Mouse (Mus musculus) hindbrain, embryonic 14.5 days (tissue): Measurements from ENCODE around the gene Hacd4. TPM values are rescaled to one million over a fixed set of nuclear protein-coding genes. Genes with fewer than 3 reads are reported as not detected.

Source experiments
- ATAC-seq: fragments of 200-750 bp; cut with Nextera tagmentation; 2 replicates; pipeline ENCODE4 v1.8.0; 2017; ENCODE audit warnings: moderate number of reproducible peaks, mild to moderate bottlenecking, moderate TSS enrichment, moderate library complexity; ENCODE audit not compliant: low FRiP score
- DNase-seq: peaks from one replicate; pipeline ENCODE4 v3.0.0-alpha.2; 2015; ENCODE audit warnings: low spot score
- H3K27ac ChIP-seq: fragments of 300-500 bp; sonication (generic); 2 replicates; pipeline ENCODE4 v1.5.1; 2014; ENCODE audit warnings: mild to moderate bottlenecking, moderate library complexity
- H3K27me3 ChIP-seq: fragments of 300-500 bp; sonication (generic); 2 replicates; pipeline ENCODE4 v1.6.1; 2014; ENCODE audit warnings: mild to moderate bottlenecking, low read length, mixed read lengths; ENCODE audit not compliant: control insufficient read depth, insufficient read depth
- H3K36me3 ChIP-seq: fragments of 300-500 bp; sonication (generic); replicated peaks from 2 replicates; pipeline ENCODE4 v1.6.1; 2014; ENCODE audit not compliant: control insufficient read depth, insufficient read depth
- H3K4me1 ChIP-seq: fragments of 300-500 bp; sonication (generic); replicated peaks from 2 replicates; pipeline ENCODE4 v1.6.1; 2014; ENCODE audit warnings: antibody characterized with exemption, low read length, mixed read lengths; ENCODE audit not compliant: control insufficient read depth, insufficient read depth
- H3K4me2 ChIP-seq: fragments of 300-500 bp; sonication (generic); replicated peaks from 2 replicates; pipeline ENCODE4 v1.6.1; 2014; ENCODE audit warnings: mild to moderate bottlenecking, moderate library complexity
- H3K4me3 ChIP-seq: fragments of 300-500 bp; sonication (generic); replicated peaks from 2 replicates; pipeline ENCODE4 v1.5.1; 2014; ENCODE audit warnings: mild to moderate bottlenecking, low read length
- H3K9ac ChIP-seq: fragments of 300-500 bp; sonication (generic); 2 replicates; pipeline ENCODE4 v1.6.1; 2014
- H3K9me3 ChIP-seq: fragments of 300-500 bp; sonication (generic); 2 replicates; pipeline ENCODE4 v1.6.1; 2016; ENCODE audit warnings: low read length; ENCODE audit not compliant: control insufficient read depth
- WGBS: fragments of 180-500 bp; shearing (Covaris S2); extraction: QIAGEN DNeasy Blood & Tissue Kit; methylation state at CpG from one replicate; pipeline ENCODE4 v1.1.7; 2014; 5-methylcytosine and 5-hydroxymethylcytosine counted together
- polyA plus RNA-seq: library from polyadenylated mRNA; unstranded; fragments of >200 nt; fragmentation: Nextera tagmentation; extraction: Ambion mirVana; gene quantifications from 2 replicates; pipeline ENCODE4 v1.2.1, GENCODE M21; 2014

Gene Hacd4
- polyA plus RNA-seq, 1 experiment from 2014 or later: 6.8 TPM

DNA sequence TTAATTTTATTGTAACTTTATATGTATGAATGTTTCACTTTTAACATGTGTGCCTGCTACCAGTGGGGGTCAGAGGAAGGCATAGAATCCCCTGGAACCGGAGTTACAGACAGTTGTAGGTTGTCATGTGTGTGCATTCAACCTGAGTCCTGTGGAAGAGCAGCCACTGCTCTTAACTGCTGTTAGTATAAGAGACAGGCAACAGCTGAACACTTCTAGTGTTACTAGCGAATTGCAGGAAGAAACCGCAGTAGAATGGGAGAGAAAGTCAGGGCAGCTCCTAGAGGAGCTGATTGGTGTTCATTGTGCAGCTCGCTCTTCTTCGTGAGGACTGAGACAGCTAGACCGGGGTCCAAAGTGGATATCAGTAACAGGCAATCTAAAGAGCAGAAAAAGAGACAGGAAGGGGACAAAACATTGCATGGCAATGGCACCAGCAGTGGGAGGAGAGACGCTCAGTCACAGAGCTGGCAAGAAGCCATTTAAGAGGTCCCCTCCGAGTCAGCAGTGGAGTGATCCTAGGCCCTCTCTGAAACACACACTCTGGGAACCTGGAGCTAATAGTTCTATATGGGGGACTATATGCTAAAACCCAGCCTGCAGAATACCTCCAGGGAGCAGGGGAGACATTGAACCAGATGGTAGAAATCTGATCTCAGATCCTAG is 24.4 kb upstream of the Hacd4 start:
- no peaks in the 10 kb centered on the region for H3K9me3 ChIP-seq
- H3K4me1 ChIP-seq: no peaks in the 10 kb centered on the region
- DNase-seq (no peak), ATAC-seq (no peak)
- H3K27me3 ChIP-seq: no peaks in the 10 kb centered on the region
- H3K36me3 ChIP-seq: no peaks in the 10 kb centered on the region
- H3K9ac ChIP-seq: no peak overlapping the region
- 85% methylated on average over 8 of the region's 8 CpGs for WGBS
- H3K4me2 ChIP-seq: no peak overlapping the region
- H3K4me3 ChIP-seq: no peak overlapping the region
- H3K27ac ChIP-seq: no peak overlapping the region

DNA sequence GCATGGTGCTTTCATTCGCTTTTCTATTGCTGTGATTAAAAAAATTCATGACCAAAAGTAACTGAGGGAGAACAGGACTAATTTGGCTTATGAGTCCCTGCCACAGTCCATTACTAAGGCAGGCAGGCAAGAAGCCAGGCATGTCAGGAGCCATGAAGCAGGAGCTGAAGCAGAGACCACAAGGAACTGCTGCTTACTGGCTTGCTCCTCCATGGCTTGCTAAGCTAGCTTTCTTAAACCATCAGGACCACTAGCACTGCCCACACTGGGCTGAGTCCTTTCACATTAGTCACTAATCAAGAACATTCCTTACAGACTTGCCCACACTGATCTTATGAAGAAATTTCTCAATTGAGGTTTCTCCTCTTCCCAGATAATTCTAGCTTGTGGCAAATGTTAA is 23.8 kb upstream of the Hacd4 start:
- 85% methylated on average over 1 of the region's 1 CpGs for WGBS
- no peaks in the 10 kb centered on the region for H3K4me1 ChIP-seq
- no peaks in the 10 kb centered on the region for H3K9me3 ChIP-seq
- no peak overlapping the region for H3K27ac ChIP-seq
- no peak for DNase-seq
- no peak overlapping the region for H3K9ac ChIP-seq
- ATAC-seq: no peak
- H3K36me3 ChIP-seq: no peaks in the 10 kb centered on the region
- H3K27me3 ChIP-seq: no peaks in the 10 kb centered on the region
- no peak overlapping the region for H3K4me2 ChIP-seq
- H3K4me3 ChIP-seq: no peak overlapping the region

DNA sequence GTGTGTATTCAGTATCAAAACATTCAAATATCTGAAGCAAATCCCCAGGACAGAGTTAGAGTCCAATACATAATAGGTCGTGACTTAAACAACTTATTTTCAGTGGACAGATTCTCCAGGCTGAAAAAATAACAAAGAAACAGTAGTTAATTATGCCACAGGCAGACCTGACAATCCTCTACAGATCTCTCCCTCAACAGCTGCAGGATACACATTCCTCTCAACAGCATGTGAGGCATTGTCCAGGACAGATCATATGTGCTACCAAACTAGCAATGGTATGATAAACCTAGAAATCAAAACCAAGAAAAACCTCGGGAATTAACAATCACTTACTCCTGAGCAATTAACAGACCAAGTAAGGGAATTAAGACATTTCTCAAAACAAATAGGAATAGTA is 22.6 kb upstream of the Hacd4 start:
- no peak overlapping the region for H3K4me2 ChIP-seq
- no peak overlapping the region for H3K4me3 ChIP-seq
- H3K27me3 ChIP-seq: no peaks in the 10 kb centered on the region
- 79% methylated on average over 2 of the region's 2 CpGs for WGBS
- H3K4me1 ChIP-seq: no peaks in the 10 kb centered on the region
- no peak overlapping the region for H3K9ac ChIP-seq
- H3K27ac ChIP-seq: no peak overlapping the region
- H3K36me3 ChIP-seq: no peaks in the 10 kb centered on the region
- ATAC-seq (no peak), DNase-seq (no peak)
- no peaks in the 10 kb centered on the region for H3K9me3 ChIP-seq

DNA sequence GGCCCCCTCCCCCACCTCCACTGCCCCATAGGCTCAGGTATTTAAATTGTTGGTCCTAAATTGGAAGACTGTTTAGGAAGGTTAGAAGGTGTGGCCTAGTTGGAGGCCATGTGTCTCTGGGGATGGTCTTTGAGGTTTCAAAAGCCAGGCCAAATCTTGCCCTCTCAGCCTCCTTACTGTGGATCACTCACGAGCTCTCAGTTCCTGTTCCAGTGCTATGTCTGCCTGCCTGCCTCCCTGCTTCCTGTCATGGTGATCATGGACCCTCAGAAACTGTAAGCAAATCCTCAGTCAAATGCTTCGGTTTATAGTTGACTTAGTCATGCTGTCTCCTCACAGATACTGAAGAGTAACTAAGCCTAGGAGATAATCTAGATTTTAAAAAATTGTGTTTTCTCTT is 19.9 kb upstream of the Hacd4 start:
- no peaks in the 10 kb centered on the region for H3K36me3 ChIP-seq
- H3K9ac ChIP-seq: no peak overlapping the region
- 84% methylated on average over 2 of the region's 2 CpGs for WGBS
- no peak overlapping the region for H3K4me2 ChIP-seq
- no peak for DNase-seq
- H3K9me3 ChIP-seq: no peaks in the 10 kb centered on the region
- H3K27ac ChIP-seq: no peak overlapping the region
- H3K27me3 ChIP-seq: no peaks in the 10 kb centered on the region
- H3K4me1 ChIP-seq: no peaks in the 10 kb centered on the region
- no peak for ATAC-seq
- no peak overlapping the region for H3K4me3 ChIP-seq

DNA sequence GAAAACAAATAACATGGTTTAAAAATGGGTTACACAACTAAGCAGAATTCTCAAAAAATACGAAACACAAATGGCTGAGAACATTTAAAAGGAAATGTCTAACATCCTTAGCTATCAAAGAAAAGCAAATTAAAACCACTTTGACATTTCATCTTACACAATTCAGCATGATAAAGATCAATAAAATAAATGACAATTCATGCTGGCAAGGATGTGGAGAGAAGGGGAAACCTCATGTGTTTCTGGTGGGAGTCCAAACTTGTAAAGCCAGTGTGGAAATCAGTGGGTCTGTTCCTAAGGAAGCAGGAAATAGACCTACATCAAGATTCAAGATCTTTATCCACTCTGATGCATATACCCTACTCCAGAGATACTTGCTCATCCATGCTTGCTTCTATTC is 19.4 kb upstream of the Hacd4 start:
- Histone ChIP-seq H3K4me1 (no peaks in the 10 kb centered on the region), H3K36me3 (no peaks in the 10 kb centered on the region), H3K9ac (no peak overlapping the region), H3K4me2 (no peak overlapping the region), H3K27me3 (no peaks in the 10 kb centered on the region), H3K9me3 (no peaks in the 10 kb centered on the region), H3K4me3 (no peak overlapping the region), H3K27ac (no peak overlapping the region)
- ATAC-seq: no peak
- DNase-seq: no peak
- WGBS: 92% methylated on average over 1 of the region's 1 CpGs

DNA sequence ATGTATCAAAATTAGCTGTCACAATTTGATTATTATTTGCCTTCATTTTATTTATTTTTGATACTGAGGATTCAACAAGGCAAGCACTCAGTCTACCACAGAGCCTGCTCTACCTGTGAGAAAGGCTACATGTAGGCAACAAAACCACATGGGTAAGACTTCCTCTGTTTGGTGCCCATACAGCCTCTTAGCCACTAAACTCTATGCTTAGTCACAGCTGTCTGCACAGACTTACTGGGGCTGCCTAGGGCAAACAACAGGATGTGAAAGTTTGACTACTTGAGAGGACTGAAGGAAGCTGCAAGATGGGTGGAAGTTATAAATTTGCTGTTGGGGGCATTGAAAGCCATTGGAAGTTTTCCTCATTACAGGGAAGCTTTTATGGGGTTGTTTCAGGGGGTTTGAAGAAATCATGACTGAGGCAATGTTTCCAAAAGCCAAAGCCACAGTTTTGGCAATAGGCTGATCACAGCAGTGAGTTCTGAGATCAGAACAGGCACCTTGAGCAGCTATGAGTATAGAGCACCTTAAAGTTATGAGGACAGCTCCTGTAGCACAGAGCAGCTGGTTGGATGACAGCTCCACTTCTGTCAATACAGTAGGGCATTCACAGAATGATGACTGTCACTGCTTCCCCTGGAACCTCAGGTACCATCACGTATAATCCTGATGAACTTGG is 11.5 kb upstream of the Hacd4 start:
- Histone ChIP-seq H3K4me2 (no peak overlapping the region), H3K9me3 (no peaks in the 10 kb centered on the region), H3K27ac (no peak overlapping the region), H3K36me3 (no peaks in the 10 kb centered on the region), H3K27me3 (no peaks in the 10 kb centered on the region), H3K4me3 (no peak overlapping the region), H3K4me1 (no peaks in the 10 kb centered on the region), H3K9ac (no peak overlapping the region)
- WGBS: 88% methylated on average over 1 of the region's 1 CpGs
- DNase-seq (no peak), ATAC-seq (no peak)

DNA sequence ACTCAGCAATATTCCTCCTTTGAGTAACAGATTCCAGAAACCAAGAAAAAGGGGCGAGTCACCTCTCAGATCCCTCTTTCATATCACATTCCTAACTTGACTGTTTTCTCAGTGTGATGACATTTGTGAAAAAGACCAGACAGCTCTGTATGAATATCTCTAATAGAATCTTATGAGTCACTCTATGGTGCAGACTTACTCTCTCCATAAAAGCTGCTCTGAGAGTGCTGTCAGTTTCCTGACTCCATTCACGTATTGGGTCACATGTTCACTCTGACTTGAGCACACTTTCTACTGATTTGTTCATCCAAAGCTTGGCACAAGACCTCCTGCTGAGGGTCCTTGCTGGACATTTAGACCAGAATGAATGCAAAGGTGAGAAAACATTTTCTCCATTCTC is 10.2 kb upstream of the Hacd4 start:
- no peaks in the 10 kb centered on the region for H3K27me3 ChIP-seq
- no peak overlapping the region for H3K27ac ChIP-seq
- no peaks in the 10 kb centered on the region for H3K36me3 ChIP-seq
- DNase-seq: no peak
- H3K4me1 ChIP-seq: no peaks in the 10 kb centered on the region
- no peak overlapping the region for H3K9ac ChIP-seq
- WGBS: 82% methylated on average over 2 of the region's 2 CpGs
- H3K4me2 ChIP-seq: no peak overlapping the region
- H3K9me3 ChIP-seq: no peaks in the 10 kb centered on the region
- ATAC-seq: no peak
- no peak overlapping the region for H3K4me3 ChIP-seq

DNA sequence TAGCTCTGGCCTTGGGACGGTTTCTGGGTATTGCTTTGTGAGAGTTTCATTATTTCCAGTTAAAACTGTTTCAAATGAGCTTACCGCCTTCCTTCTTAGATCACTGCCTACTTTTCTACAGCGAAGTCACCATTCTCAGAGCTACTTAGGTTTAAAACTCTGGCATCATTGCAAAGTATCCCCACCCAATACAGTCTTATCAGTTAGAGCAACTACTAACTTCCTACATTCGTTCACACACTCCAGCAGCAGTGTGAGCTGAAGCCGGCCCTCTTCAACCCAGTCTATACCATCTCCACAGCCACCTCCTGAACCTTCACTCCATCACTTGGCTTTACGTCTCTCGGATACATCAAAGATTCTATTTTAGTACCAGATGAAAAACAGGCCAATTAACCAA is 2.1 kb upstream of the Hacd4 start:
- Histone ChIP-seq H3K4me2 (no peak overlapping the region), H3K27me3 (no peaks in the 10 kb centered on the region), H3K36me3 (no peaks in the 10 kb centered on the region), H3K27ac (no peak overlapping the region), H3K9ac (no peak overlapping the region), H3K4me3 (no peak overlapping the region), H3K4me1 (peaks cover 4% of the 10 kb centered on the region; the same call in 1 of the 2 replicates), H3K9me3 (no peaks in the 10 kb centered on the region)
- WGBS: 95% methylated on average over 7 of the region's 7 CpGs
- DNase-seq: no peak
- ATAC-seq: no peak

DNA sequence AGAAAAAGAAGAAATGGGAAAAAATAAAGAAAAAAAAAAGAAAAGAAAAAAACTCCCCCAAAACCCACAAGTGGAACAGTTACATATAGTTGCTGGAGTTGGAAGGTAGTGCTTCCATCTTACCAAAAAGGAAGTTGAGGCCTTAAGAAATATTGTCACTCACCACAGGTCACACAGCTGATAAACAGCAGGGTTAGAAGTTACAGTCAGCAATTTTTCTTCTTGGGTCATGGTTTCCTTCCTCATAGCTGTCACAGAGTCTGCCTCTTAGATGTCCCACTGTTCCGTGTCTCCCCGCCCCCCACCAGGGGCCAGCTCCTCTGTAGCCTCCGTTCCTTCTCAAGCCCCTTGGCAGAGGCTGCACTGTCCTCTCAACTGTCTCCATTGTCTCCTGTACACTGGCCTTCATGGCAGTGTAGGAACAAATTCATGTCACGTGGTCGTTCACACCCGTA is 968 bp upstream of the Hacd4 start:
- no peak for ATAC-seq

More for the DNA sequence above, 968 bp upstream of the Hacd4 start:
- Histone ChIP-seq H3K4me1 (peaks cover 4% of the 10 kb centered on the region; the same call in 1 of the 2 replicates), H3K9ac (no peak overlapping the region), H3K4me3 (no peak overlapping the region), H3K4me2 (no peak overlapping the region), H3K36me3 (no peaks in the 10 kb centered on the region), H3K27ac (no peak overlapping the region), H3K27me3 (no peaks in the 10 kb centered on the region), H3K9me3 (no peaks in the 10 kb centered on the region)
- 71% methylated on average over 6 of the region's 6 CpGs for WGBS
- no peak for DNase-seq
